Mouse (Mus musculus) MEL (cell line): ENCODE results near the gene Cenpt. TPM values are rescaled to one million over a fixed set of nuclear protein-coding genes. Genes with fewer than 3 reads are reported as not detected.

Experiments
- DNase-seq: peaks from one replicate; pipeline ENCODE4 v3.0.0; 2011; ENCODE audit warnings: low read depth, low spot score
- H3K27ac ChIP-seq: 2 replicates; pipeline ENCODE4 v1.5.1; 2012; ENCODE audit warnings: low read depth, mild to moderate bottlenecking, control low read depth, low read length, moderate library complexity; ENCODE audit not compliant: control insufficient read depth
- H3K27me3 ChIP-seq, 2 experiments: fragments of 150-350 bp in 1 of 2; sonication (generic) in 1 of 2; 2 replicates each; pipeline ENCODE4 v1.6.1; 2012; ENCODE audit warnings: low read length in 2 of 2, mild to moderate bottlenecking in 2 of 2, improper control_type of control experiment in 1 of 2, moderate library complexity in 1 of 2; ENCODE audit not compliant: insufficient read depth in 2 of 2, control insufficient read depth in 1 of 2
- H3K36me3 ChIP-seq, 2 experiments: 2 replicates each; pipeline ENCODE4 v1.6.1; 2012 to 2014; ENCODE audit warnings: low read length in 2 of 2, improper control_type of control experiment in 1 of 2, inconsistent platforms in 1 of 2, mild to moderate bottlenecking in 1 of 2; ENCODE audit not compliant: insufficient read depth in 2 of 2, control insufficient read depth in 1 of 2
- H3K4me1 ChIP-seq, 2 experiments: fragments of 150-350 bp in 1 of 2; sonication (generic) in 1 of 2; 2 replicates each; pipeline ENCODE4 v1.6.1; 2012; ENCODE audit warnings: low read length in 2 of 2, improper control_type of control experiment in 1 of 2, mild to moderate bottlenecking in 1 of 2; ENCODE audit not compliant: insufficient read depth in 2 of 2, control insufficient read depth in 1 of 2
- H3K4me3 ChIP-seq, 2 experiments: fragments of 150-350 bp in 1 of 2; sonication (generic) in 1 of 2; 2 replicates each; pipeline ENCODE4 v1.5.1; 2012; ENCODE audit warnings: low read depth in 2 of 2, low read length in 2 of 2, mild to moderate bottlenecking in 2 of 2, moderate library complexity in 2 of 2, control low read depth in 1 of 2, improper control_type of control experiment in 1 of 2; ENCODE audit not compliant: control insufficient read depth in 1 of 2, insufficient read depth in 1 of 2
- H3K79me2 ChIP-seq: 2 replicates; pipeline ENCODE4 v1.6.1; 2012; ENCODE audit warnings: mild to moderate bottlenecking, low read length, moderate library complexity; ENCODE audit not compliant: control insufficient read depth, poor library complexity, insufficient read depth
- H3K9ac ChIP-seq: 2 replicates; pipeline ENCODE4 v1.6.1; 2012; ENCODE audit warnings: low read depth, mild to moderate bottlenecking, control low read depth, low read length, moderate library complexity; ENCODE audit not compliant: control insufficient read depth, poor library complexity, severe bottlenecking
- H3K9me3 ChIP-seq: fragments of 150-350 bp; sonication (generic); replicated peaks from 2 replicates; pipeline ENCODE4 v1.6.1; 2012; ENCODE audit warnings: mild to moderate bottlenecking, low read length, improper control_type of control experiment, moderate library complexity; ENCODE audit not compliant: insufficient read depth
- CHD1 ChIP-seq: IDR thresholded peaks from 2 replicates; pipeline ENCODE4 v1.6.1; 2012; ENCODE audit warnings: low read depth, mild to moderate bottlenecking, inconsistent platforms, low read length, improper control_type of control experiment
- CTCF ChIP-seq, 3 experiments: IDR thresholded peaks in 2 of 3; conservative IDR thresholded peaks in 1 of 3; 2 replicates each; pipeline ENCODE4 v1.5.1; 2011 to 2012; ENCODE audit warnings: low read length in 3 of 3, low read depth in 2 of 3, mild to moderate bottlenecking in 2 of 3, improper control_type of control experiment in 1 of 3, inconsistent platforms in 1 of 3, mixed read lengths in 1 of 3, moderate library complexity in 1 of 3; ENCODE audit not compliant: control insufficient read depth in 1 of 3, insufficient read depth in 1 of 3, poor library complexity in 1 of 3, severe bottlenecking in 1 of 3
- E2F4 ChIP-seq: IDR thresholded peaks from 2 replicates; pipeline ENCODE4 v1.6.1; 2011; ENCODE audit warnings: low read depth, low read length, improper control_type of control experiment, borderline replicate concordance
- ELF1 ChIP-seq: IDR thresholded peaks from 2 replicates; pipeline ENCODE4 v1.6.1; 2014; ENCODE audit warnings: low read depth, mild to moderate bottlenecking, inconsistent platforms, low read length, improper control_type of control experiment, moderate library complexity
- ETS1 ChIP-seq: IDR thresholded peaks from 2 replicates; pipeline ENCODE4 v1.6.1; 2012; ENCODE audit warnings: low read depth, mild to moderate bottlenecking, inconsistent platforms, low read length, improper control_type of control experiment, moderate library complexity
- GABPA ChIP-seq: IDR thresholded peaks from 2 replicates; pipeline ENCODE4 v1.6.1; 2012; ENCODE audit warnings: low read depth, mild to moderate bottlenecking, inconsistent platforms, low read length, improper control_type of control experiment, moderate library complexity
- GATA1 ChIP-seq: IDR thresholded peaks from 2 replicates; pipeline ENCODE4 v1.6.1; 2011; ENCODE audit warnings: low read depth, low read length, improper control_type of control experiment
- HCFC1 ChIP-seq: IDR thresholded peaks from 2 replicates; pipeline ENCODE4 v1.6.1; 2012; ENCODE audit warnings: low read depth, mild to moderate bottlenecking, inconsistent platforms, low read length, improper control_type of control experiment, moderate library complexity
- JUND ChIP-seq: IDR thresholded peaks from 2 replicates; pipeline ENCODE4 v1.6.1; 2011; ENCODE audit warnings: low read depth, mild to moderate bottlenecking, improper control_type of control experiment, low read length
- KAT2A ChIP-seq: conservative IDR thresholded peaks from 2 replicates; pipeline ENCODE4 v1.6.1; 2012; ENCODE audit warnings: low read depth, low read length, improper control_type of control experiment, inconsistent platforms
- MAX ChIP-seq: IDR thresholded peaks from 2 replicates; pipeline ENCODE4 v1.6.1; 2011; ENCODE audit warnings: low read length, improper control_type of control experiment
- MAZ ChIP-seq: IDR thresholded peaks from 2 replicates; pipeline ENCODE4 v1.6.1; 2012; ENCODE audit warnings: low read depth, mild to moderate bottlenecking, inconsistent platforms, low read length, improper control_type of control experiment
- MEF2A ChIP-seq: IDR thresholded peaks from 2 replicates; pipeline ENCODE4 v1.6.1; 2014; ENCODE audit warnings: low read depth, mild to moderate bottlenecking, inconsistent platforms, low read length, improper control_type of control experiment; ENCODE audit not compliant: poor library complexity, insufficient replicate concordance, severe bottlenecking; ENCODE audit errors: extremely low read depth
- MXI1 ChIP-seq: IDR thresholded peaks from 2 replicates; pipeline ENCODE4 v1.6.1; 2011; ENCODE audit warnings: mild to moderate bottlenecking, low read depth, low read length, improper control_type of control experiment
- MYB ChIP-seq: IDR thresholded peaks from 2 replicates; pipeline ENCODE4 v1.6.1; 2011; ENCODE audit warnings: mild to moderate bottlenecking, low read depth, low read length, improper control_type of control experiment
- MYC ChIP-seq: IDR thresholded peaks from 2 replicates; pipeline ENCODE4 v1.6.1; 2011; ENCODE audit warnings: low read depth, mild to moderate bottlenecking, low read length, improper control_type of control experiment, moderate library complexity
- NELFE ChIP-seq: IDR thresholded peaks from 2 replicates; pipeline ENCODE4 v1.6.1; 2011; ENCODE audit warnings: low read depth, low read length, improper control_type of control experiment
- NRF1 ChIP-seq: IDR thresholded peaks from 2 replicates; pipeline ENCODE4 v1.6.1; 2014; ENCODE audit warnings: low read depth, mild to moderate bottlenecking, inconsistent platforms, low read length, improper control_type of control experiment, moderate library complexity; ENCODE audit not compliant: poor library complexity, insufficient read depth, severe bottlenecking
- POLR2A ChIP-seq, 2 experiments: IDR thresholded peaks; 2 replicates each; pipeline ENCODE4 v1.6.1; 2011 to 2012; ENCODE audit warnings: low read length in 2 of 2, mild to moderate bottlenecking in 2 of 2, control low read depth in 1 of 2, improper control_type of control experiment in 1 of 2, low read depth in 1 of 2, moderate library complexity in 1 of 2; ENCODE audit not compliant: control insufficient read depth in 1 of 2, insufficient read depth in 1 of 2, poor library complexity in 1 of 2
- RCOR1 ChIP-seq: IDR thresholded peaks from 2 replicates; pipeline ENCODE4 v1.6.1; 2012; ENCODE audit warnings: low read depth, mild to moderate bottlenecking, inconsistent platforms, low read length, improper control_type of control experiment
- SIN3A ChIP-seq: IDR thresholded peaks from 2 replicates; pipeline ENCODE4 v1.6.1; 2012; ENCODE audit warnings: low read length, improper control_type of control experiment, inconsistent platforms
- TAL1 ChIP-seq: IDR thresholded peaks from 2 replicates; pipeline ENCODE4 v1.6.1; 2012; ENCODE audit warnings: mild to moderate bottlenecking, inconsistent platforms, low read length, moderate library complexity, mixed read lengths
- TBP ChIP-seq: IDR thresholded peaks from 2 replicates; pipeline ENCODE4 v1.8.0; 2011; ENCODE audit warnings: low read depth, low read length, improper control_type of control experiment
- TCF12 ChIP-seq: IDR thresholded peaks from 2 replicates; pipeline ENCODE4 v1.6.1; 2014; ENCODE audit warnings: low read depth, mild to moderate bottlenecking, inconsistent platforms, low read length, improper control_type of control experiment, moderate library complexity
- UBTF ChIP-seq: IDR thresholded peaks from 2 replicates; pipeline ENCODE4 v1.6.1; 2012; ENCODE audit warnings: low read depth, mild to moderate bottlenecking, inconsistent platforms, low read length, improper control_type of control experiment, moderate library complexity, borderline replicate concordance; ENCODE audit not compliant: insufficient read depth
- USF1 ChIP-seq: IDR thresholded peaks from 2 replicates; pipeline ENCODE4 v1.6.1; 2014; ENCODE audit warnings: low read depth, mild to moderate bottlenecking, inconsistent platforms, low read length, improper control_type of control experiment, moderate library complexity
- ZC3H11A ChIP-seq: IDR thresholded peaks from 2 replicates; pipeline ENCODE4 v1.6.1; 2012; ENCODE audit warnings: low read depth, mild to moderate bottlenecking, inconsistent platforms, low read length, improper control_type of control experiment
- ZMIZ1 ChIP-seq: IDR thresholded peaks from 2 replicates; pipeline ENCODE4 v1.6.1; 2012; ENCODE audit warnings: low read depth, mild to moderate bottlenecking, inconsistent platforms, low read length, improper control_type of control experiment, moderate library complexity
- ZNF384 ChIP-seq: IDR thresholded peaks from 2 replicates; pipeline ENCODE4 v1.6.1; 2012; ENCODE audit warnings: low read depth, mild to moderate bottlenecking, inconsistent platforms, low read length, improper control_type of control experiment
- polyA plus RNA-seq, 2 experiments: library from polyadenylated mRNA; stranded (reverse) in 1 of 2; unstranded in 1 of 2; fragments of >175 nt in 1 of 2; fragments of >200 nt in 1 of 2; gene quantifications; 2 replicates each; pipeline versions ENCODE4 v1.2.1 to v1.2.4; 2012; ENCODE audit warnings: low replicate concordance in 2 of 2, low read depth in 1 of 2; ENCODE audit not compliant: insufficient read length in 2 of 2, insufficient read depth in 1 of 2, missing spikeins in 1 of 2
- total RNA-seq: library from RNA; depleted of rRNA; stranded (reverse); fragments of 300-350 nt; gene quantifications from 2 replicates; pipeline ENCODE4 v1.2.3, GENCODE M21; 2012

Cenpt gene
- total and polyA plus RNA-seq, 3 experiments: 14.2 to 26.5 TPM; not detected in 1

GRCm38 (mm10) chr8:105900941-105901616 is 48.0 kb upstream of the Cenpt start (continued):
- 0 out of 2 replicates have a peak, but pooled peaks have one; percentile 41 for TF ChIP-seq TCF12
- no peak for TF ChIP-seq E2F4
- no peak for TF ChIP-seq JUND
- no peak for TF ChIP-seq MAZ
- TF ChIP-seq CTCF (IDR thresholded peaks at IDR 0.05 in 2 of 3, conservative IDR thresholded peaks at IDR 0.05 in 1 of 3; ENCODE audit: control insufficient read depth in 1 of 3, insufficient read depth in 1 of 3, low read depth in 2 of 3, low read length in 3 of 3, poor library complexity in 1 of 3, severe bottlenecking in 1 of 3): no peak
- peak; percentile 65; the same call in 1 of the 2 replicates for TF ChIP-seq TBP
- TF ChIP-seq HCFC1: no peak; the same call in 1 of the 2 replicates
- TF ChIP-seq ELF1: no peak
- TF ChIP-seq MYC: peak; percentile 84
- TF ChIP-seq GATA1: peak; percentile 60
- no peak for TF ChIP-seq ZC3H11A
- peak; percentile 43 for TF ChIP-seq RCOR1
- TF ChIP-seq TAL1: peak; percentile 65
- TF ChIP-seq NELFE: peak; percentile 12; the same call in 1 of the 2 replicates
- TF ChIP-seq GABPA: no peak
- no peak for TF ChIP-seq CHD1

GRCm38 (mm10) chr8:105900180-105900940 is 47.3 kb upstream of the Cenpt start, which contains the start of gene Pskh1:
Pskh1 (plus strand) TSS chr8:105900441.
- H3K9me3 ChIP-seq: no peaks in the 10 kb centered on the region
- DNase-seq: peak; percentile 96
- H3K9ac ChIP-seq: peak within 1 kb of the TSS; percentile 96
- TF ChIP-seq MAX (0 out of 2 replicates have a peak, but pooled peaks have one; percentile 45), HCFC1 (peak; percentile 90), USF1 (0 out of 2 replicates have a peak, but pooled peaks have one; percentile 17), POLR2A (IDR thresholded peaks at IDR 0.05; ENCODE audit: control insufficient read depth in 1 of 2, insufficient read depth in 1 of 2, low read depth in 1 of 2, low read length in 2 of 2, poor library complexity in 1 of 2) (peak; percentile 65 to 68; a peak in 2 of 4 replicates), ZMIZ1 (peak; percentile 71; the same call in 1 of the 2 replicates), ELF1 (peak; percentile 70; the same call in 1 of the 2 replicates), GABPA (peak; percentile 81; the same call in 1 of the 2 replicates), MXI1 (no peak), MAZ (peak; percentile 91), KAT2A (peak; percentile 69; the same call in 1 of the 2 replicates), MYB (no peak), CHD1 (no peak), ZC3H11A (0 out of 2 replicates have a peak, but pooled peaks have one; percentile 21), UBTF (0 out of 2 replicates have a peak, but pooled peaks have one; percentile 43), TBP (no peak), NRF1 (peak; percentile 38; the same call in 1 of the 2 replicates), ETS1 (peak; percentile 48; the same call in 1 of the 2 replicates), SIN3A (peak; percentile 90), TCF12 (peak; percentile 74), ZNF384 (peak; percentile 20; the same call in 1 of the 2 replicates), MEF2A (no peak), NELFE (peak; percentile 79)
- TF ChIP-seq, all 39 proteins: peak for 17
- peaks cover 6% of the 10 kb centered on the region; the same call in 1 of the 2 replicates for H3K79me2 ChIP-seq
- H3K4me1 ChIP-seq: peaks cover 5 to 8% of the 10 kb centered on the region in 2 experiments
- peak within 1 kb of the TSS; percentile 83 for H3K27ac ChIP-seq
- peak within 1 kb of the TSS; percentile 67 to 94 for H3K4me3 ChIP-seq
- H3K27me3 ChIP-seq: no peaks in the 10 kb centered on the region
- peaks cover 0 to 6% of the 10 kb centered on the region in 2 experiments; a peak in 3 of 4 replicates for H3K36me3 ChIP-seq
